Mouse (Mus musculus) adrenal gland (tissue): ENCODE data around the gene Cask.
"Not testable (repeated sequence)": the region's sequence is repeated elsewhere in the genome, so short reads cannot be mapped to it uniquely, and the experiment has no call there.

Experiments used
- intact Hi-C: fragments of 180-260 bp; cut with DNase I; formaldehyde crosslinking; loops from one replicate; pipeline ENCODE4 v1.15.1; 2025
- long read RNA-seq, 2 experiments: library from polyadenylated mRNA; unstranded; transcript quantifications; one replicate each; pipeline ENCODE4 v2.0.0; 2020; ENCODE audit warnings: borderline replicate concordance in 1 of 2; ENCODE audit not compliant: insufficient replicate concordance in 1 of 2

The Cask gene
- long read RNA-seq, experiment 1, partial matches to known transcripts, result 0 of 13 reads
- long read RNA-seq, experiment 1, other reads (novel, unspliced or antisense), result 13 of 13 reads
- long read RNA-seq, experiment 2, partial matches to known transcripts, result 1 of 6 reads
- long read RNA-seq, experiment 2, other reads (novel, unspliced or antisense), result 5 of 6 reads

DNA sequence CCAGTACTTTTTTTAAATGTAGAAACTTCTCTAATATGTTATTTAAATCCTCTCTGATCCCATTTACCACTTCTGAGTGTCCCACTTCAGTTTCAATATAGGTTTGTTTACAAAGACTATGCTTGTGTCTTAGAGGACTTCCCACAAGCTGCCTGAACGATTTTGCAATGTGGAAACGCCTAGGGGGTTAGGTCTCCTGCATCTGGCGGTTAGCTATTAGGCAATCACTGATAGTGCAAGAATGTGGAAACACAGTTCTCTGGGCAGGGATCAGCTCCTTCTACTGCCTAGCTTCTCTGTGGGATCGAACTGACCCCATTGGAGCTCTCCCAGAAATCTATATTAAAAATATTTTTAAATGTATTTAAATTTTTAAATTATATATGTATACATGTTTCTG is at the start of gene Cask:
TSS of gene Cask (minus strand) at position 83 of the 400 bp plus-strand sequence.
- intact Hi-C loops, result no loop called here

DNA sequence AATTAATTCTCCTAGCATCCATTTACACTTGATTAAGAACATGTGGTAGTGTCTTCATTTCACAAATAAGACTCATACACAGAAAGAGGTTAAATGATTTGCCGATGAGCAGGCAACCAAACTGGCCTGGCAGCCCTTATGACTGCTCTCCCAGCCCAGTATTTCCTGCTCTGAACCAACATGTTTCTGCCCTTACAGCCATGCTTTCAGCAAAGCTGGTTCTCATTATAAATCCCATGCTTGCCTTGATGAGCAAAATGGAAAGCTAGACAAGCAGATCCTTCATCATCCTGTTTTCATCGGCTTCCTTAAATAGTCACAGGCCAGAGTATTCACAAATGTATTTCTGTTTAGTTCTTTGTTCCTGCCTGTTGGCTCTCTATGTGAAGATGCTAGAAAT is 38.8 kb upstream of the Cask start:
- intact Hi-C loops, result no loop called here

DNA sequence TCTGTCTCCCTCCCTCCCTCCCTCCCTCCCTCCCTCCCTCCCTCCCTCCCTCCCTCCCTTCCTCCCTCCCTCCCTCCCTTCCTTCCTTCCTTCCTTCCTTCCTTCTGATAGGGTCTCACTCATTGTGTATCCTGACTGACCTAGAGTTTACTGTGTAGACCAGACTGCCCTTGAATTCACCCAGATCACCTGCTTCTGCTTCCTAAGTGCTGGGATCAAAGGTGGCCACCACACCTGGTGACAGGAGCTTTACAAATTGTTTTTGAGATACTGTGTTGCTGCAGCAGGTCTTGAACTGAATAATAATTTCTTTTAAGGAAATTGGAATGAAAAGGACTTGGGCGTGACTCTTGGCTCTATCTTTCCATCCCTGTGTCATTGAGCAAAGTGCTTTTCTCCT is 33.2 kb upstream of the Cask start:
- intact Hi-C loops, result no loop called here

GRCm38 (mm10) chrX:13881969-13882368 is 30.8 kb upstream of the Cask start:
- intact Hi-C loops, result no loop called here

DNA sequence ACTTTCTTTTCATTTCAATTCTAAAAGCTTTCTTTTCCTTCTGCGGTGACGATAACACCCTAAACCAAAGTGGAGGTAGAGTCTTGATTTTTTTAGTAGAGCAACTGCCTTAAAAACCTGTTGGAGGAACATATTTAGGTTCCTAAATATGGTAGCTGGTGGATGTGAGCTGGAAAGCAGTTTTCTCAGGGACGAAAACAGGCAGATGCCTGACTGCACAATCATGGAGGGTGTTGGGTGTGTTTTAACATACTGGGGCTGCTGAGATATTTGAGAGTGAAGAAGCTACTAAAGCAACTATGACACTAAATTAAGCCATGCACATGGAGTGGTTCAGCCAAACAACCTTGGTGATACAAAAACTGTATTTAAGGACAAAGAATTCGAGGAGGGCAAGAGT is 9.0 kb upstream of the Cask start:
- intact Hi-C loops, result no loop called here

DNA sequence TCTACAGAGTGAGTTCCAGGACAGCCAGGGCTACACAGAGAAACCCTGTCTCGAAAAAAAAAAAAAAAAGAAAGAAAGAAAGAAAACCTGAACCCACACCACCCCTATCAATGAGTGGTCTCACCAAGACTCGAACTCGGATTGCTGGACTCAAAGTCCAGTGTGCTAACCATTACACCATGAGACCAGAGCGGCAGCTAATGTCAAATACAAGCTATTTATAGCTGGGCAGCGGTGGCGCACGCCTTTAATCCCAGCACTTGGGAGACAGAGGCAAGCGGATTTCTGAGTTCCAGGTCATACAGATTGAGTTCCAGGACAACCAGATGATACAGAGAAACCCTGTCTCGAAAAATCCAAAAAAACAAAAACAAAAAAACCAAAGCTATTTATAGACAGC is 7.9 kb upstream of the Cask start:
- intact Hi-C loops, result no loop called here

- intact Hi-C loops, result loop anchor here (10.0 kb wide), 1 partner anchor 134 kb away; no protein-coding TSS in a partner anchor
These were observed 2.7 kb downstream of the Cask start for GRCm38 (mm10) chrX:13848473-13848872.

GRCm38 (mm10) chrX:13847502-13847851 is 3.7 kb downstream of the Cask start:
- intact Hi-C loops, result loop anchor here (10.0 kb wide), 1 partner anchor 133 kb away; no protein-coding TSS in a partner anchor

DNA sequence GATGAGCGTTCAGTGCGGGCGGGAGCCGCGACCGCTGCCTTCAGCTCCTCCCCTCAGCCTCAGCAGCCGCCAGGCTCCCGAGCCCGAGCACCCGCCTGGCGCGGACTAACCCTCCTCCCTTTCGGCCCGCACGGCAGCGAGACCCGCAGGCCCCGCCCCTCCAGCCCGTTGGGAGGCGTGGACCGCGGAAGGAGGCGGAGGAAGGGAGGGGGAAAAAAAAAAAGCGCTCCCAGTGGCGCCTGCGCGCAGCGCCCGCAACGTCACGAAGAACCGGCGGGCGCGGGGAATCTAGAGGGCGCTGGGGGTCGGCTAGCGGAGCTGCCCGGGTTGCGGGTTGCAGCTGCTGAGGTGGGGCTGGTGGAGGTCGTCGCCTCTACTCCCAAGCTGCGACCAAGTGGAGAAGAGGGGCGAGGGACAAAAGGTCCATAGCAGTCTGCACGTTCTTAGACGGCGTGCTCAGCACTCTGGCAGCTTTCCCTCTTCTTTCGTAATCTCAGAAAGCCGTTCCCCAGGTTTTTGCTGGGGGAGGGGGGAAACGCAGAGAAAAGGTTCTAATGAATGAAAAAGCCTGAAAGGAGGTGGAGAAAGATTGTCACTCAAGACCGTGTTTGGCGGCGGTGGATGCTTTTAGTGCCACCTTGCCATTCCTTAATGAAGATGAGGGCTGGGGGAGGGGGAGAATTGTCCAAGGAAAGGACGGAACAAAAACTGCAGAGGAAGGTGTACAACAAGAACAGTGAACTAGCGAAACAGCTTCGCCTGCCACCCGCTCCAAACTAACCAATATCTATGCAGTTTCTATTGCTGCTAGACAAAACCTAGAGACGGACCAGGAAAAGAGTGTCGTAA is 4.3 kb downstream of the Cask start:
- intact Hi-C loops, result loop anchor here (10.0 kb wide), 1 partner anchor 132 kb away; no protein-coding TSS in a partner anchor

DNA sequence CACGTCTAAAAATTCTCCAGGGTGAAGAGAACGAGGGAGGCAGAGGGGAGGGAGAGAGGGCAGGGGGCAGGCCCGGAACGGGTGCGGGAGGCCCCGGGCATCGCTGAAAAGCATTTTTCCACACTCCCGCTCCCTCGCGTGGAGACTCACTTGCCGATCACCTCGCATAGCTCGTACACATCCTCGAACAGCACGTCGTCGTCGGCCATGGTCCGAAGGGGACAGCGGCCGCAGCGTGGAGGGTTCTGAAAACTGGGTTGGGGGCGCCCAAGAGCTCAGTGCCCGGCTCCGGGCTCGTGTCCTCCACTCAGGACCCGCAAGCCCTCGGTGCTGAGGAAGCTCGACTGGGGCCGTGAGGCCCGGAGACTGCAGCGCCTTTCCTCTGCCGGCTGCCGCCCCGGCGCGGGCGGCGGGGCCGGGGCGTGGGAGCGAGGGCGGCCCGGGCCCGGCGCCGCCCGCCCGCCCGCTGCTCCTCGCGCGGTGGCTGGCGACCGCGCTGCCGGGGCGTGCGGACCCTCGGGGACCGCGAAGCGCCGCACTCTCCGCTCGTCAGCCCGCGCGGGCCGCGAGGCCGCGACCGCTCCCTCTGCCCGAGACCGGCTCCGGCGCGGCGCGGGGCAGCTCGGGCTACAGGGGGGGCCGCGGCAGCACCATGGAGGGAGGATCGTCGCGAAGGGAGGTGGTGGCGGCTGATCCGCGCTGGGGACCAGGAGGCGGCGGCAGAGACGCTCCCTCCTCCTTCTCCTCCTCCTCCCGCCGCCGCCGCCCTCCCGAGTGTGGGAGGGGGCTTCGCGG is 5.1 kb downstream of the Cask start:
- intact Hi-C loops, result loop anchor here (10.0 kb wide), 1 partner anchor 131 kb away; no protein-coding TSS in a partner anchor

DNA sequence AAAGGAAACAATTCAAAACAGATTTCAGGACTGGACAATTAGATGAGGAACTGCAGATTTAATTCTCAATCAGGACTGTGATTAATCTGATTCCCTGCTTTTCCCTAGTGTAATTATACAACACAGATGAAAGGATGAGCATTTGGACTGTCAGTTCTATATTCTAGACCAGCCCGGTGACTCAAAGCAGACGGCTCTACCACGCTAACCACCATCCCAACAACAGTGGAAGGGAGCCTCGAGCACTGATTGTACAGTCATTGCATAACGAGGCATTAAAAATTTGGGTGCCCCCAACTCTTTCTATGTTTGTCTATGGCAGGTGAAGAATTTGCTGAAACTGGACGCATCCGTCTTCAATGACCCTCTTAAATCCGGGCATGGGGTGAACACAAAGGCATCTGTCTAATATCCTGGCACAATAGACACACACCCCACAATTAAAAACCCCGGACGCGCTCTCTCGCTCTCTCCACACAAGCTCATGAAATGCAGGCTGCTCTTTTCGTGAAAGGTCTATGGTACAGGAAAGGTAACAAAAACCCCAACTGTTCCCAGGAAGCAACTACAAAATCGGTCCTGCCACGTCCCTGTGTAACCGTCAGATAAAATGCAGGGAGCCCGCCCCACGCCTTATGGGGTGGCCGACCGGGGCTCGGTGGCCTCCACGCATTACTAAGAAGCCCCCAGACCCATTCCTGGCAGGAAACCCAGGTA is 5.9 kb downstream of the Cask start:
- intact Hi-C loops, result loop anchor here (10.0 kb wide), 1 partner anchor 130 kb away; no protein-coding TSS in a partner anchor

DNA sequence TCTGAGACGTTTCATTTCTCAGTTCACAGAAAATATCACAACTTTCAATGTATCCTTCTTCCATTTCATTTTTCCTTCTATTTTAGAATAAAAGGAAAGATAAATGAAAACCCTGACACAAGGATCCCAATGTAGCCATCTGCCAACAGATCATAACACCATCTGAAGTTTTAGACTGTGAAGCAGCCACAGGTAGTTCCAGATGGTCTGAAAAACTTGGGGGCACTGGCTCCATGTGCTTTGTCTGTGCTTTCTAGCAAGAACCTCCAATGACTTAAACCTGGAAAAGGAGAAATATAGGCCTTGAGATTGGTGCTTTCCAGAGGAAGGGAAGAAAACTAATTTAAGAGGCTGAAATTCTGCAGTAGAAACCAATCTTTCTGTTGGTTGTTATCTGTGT is 28.4 kb downstream of the Cask start:
- intact Hi-C loops, result no loop called here

- intact Hi-C loops, result no loop called here
These were observed 52.4 kb downstream of the Cask start for GRCm38 (mm10) chrX:13798754-13799153.

DNA sequence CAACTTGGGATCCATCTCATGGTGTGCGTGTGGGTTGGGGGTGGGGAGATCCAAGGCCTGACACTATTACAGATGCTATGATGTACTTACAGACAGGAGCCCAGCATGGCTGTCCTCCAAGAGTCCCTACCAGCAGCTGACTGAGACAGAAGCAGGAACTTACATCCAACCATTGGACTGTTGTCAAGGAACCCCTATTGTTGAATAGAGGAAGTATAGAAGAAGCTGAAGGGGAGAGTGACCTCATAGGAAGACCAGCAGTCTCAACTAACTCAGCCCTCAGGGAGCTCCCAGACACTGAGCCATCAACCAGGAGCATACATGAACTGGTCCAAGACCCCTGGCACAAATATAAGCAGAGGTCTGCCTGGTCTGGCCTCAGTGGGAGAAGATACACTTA is 85.5 kb downstream of the Cask start:
- intact Hi-C loops, result no loop called here

- intact Hi-C loops, result no loop called here
These were observed 86.1 kb downstream of the Cask start for GRCm38 (mm10) chrX:13765024-13765423.

DNA sequence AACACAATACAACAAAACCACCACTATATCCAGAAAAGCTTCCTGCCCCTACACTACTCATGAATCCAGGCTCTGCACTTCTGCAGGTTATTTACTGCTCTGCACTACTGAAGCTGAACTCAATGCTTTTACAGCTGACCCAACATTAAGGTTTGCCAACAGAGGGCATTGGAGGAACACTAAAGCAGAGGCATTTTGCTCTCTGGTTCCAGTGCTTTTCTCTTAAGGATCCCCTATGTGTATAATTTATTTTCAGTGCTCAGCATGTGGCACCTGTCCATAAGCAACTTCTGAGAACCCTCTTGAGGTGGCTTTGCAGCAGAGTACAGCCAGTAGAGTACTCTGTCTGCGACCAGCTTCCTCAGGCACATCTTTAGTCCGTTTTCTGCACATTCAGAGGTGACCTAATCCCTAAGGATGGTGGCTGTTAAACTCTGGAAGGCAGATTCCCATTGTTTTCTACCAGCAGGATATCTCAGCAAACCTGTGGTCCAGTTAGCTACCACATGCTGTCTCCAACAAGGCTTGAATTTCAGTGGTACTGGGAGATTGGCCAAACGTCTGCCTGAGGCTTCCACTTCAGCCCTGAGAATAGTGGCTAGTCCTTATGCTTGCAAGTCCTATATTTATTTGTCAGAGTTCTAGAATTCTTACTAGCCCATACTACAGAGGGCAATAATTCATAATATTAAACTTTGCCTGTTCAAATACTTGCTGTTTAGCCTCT is 93.7 kb downstream of the Cask start:
- intact Hi-C loops, result no loop called here

DNA sequence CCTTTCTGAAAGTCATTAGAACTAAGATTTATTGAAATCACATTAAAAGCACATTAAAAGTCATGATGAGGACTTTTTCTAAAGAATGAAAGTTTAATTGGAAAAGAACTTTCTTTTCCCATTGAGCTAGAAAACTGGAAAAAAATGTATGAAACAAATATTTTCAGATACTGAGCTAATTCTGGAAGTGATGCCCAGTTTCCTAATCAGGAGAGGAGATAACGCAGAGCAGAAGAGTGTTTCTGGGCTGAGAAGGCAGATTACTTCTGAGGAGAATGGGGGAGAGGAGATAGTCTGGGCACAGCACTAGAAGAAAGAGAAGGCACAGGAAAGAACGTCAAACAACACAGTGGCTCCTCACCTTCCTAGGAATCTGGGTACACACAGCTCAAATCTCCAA is 110.1 kb downstream of the Cask start:
- intact Hi-C loops, result loop anchor here (10.0 kb wide), 1 partner anchor 574 kb away; no protein-coding TSS in a partner anchor

DNA sequence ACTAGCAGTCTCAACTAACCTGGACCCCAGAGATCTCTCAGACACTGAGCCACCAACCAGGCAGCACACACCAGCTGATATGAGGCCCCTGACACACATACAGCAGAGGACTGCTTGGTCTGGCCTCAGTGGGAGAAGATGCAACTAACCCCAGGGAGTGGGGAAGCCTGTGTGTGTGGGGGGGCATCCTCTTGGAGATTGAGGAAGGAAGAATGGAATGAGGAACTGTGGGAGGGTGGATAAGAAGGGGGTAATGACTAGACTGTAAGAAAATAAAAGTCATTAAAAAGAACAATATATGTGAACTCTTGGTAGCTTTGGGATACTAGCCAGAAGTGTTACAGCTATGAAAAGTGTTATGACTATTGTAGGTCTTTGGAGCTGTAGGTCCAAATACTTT is 120.4 kb downstream of the Cask start:
- intact Hi-C loops, result not testable (repeated sequence)

GRCm38 (mm10) chrX:13729835-13730480 is 121.2 kb downstream of the Cask start:
- intact Hi-C loops, result no loop called here
